Mouse (Mus musculus): ENCODE results near the gene Elf4.

GRCm38 (mm10) chrX:48434251-48434650, 28.7 kb downstream of the Elf4 start:
- no peak for TF ChIP-seq GATA1 (IDR thresholded peaks at IDR 0.05; ENCODE audit: low read length)
- no peak for TF ChIP-seq TAL1 (IDR thresholded peaks at IDR 0.05; ENCODE audit: low read length)
